Mouse (Mus musculus) B cell, adult 2 months (primary cell): ENCODE data around the gene Cyp2t4.

Source experiments
- DNase-seq, 2 experiments: peaks; one replicate each; pipeline ENCODE4 v3.0.0; 2022

The Cyp2t4 gene

GRCm38 (mm10) chr7:27162780-27163449, 9.4 kb downstream of the Cyp2t4 start:
- DNase-seq: no peak

DNA sequence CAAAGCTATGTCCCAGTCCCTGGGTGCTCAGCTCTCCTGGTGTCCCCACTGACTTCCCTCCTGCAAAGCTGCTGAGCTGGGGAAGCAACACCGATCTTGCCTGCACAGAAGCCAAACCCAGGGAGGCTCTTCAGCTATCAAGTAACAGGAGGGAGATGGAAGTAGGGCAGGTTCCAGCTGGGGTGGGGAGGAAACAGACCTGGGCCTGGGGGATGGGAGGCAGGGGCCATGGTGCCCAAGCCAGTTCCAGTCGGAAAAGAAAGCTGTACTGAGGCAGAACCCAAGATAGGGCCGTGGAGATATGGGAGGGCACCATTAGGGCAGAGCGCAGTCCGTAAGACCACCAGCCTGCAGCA, 9.9 kb downstream of the Cyp2t4 start:
- no peak for DNase-seq

- DNase-seq: no peak
These were observed 10.8 kb downstream of the Cyp2t4 start for GRCm38 (mm10) chr7:27164112-27164947.

DNA sequence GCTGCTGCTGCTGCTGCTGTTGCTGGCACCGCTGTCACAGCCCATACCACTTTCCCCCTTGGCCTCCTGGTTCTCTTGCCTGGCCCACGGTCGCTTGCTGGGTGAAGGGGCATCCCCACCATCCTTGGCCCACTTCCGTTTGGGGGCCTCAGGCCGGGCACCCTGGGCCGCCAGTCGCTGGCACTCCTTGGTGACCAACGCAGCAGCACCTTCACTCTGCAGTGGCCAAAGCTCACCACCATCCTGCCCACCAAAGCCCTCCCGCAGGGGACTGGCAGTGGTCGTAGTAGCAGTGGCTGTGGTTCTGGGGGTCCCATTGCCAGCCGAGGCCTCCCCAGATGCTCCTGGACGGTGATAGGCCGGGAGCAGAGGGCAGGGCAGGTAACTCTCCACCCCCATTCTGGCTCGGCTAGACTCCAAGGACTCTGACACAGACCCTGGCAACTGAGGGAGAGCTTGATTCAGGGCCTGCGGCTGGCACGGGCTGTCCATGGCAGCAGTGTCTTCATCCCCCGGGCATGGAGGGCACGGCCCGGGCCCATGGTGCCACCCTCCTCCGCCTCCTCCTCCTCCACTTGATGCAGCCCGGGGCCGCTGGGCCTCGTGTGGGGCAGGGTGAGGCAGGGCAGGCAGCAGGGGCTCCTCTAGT, 11.6 kb downstream of the Cyp2t4 start:
- no peak for DNase-seq

GRCm38 (mm10) chr7:27165696-27166095, 12.2 kb downstream of the Cyp2t4 start:
- no peak for DNase-seq

- peak; percentile 87 to 90 for DNase-seq
These were observed 12.7 kb downstream of the Cyp2t4 start for GRCm38 (mm10) chr7:27166229-27166613.

DNA sequence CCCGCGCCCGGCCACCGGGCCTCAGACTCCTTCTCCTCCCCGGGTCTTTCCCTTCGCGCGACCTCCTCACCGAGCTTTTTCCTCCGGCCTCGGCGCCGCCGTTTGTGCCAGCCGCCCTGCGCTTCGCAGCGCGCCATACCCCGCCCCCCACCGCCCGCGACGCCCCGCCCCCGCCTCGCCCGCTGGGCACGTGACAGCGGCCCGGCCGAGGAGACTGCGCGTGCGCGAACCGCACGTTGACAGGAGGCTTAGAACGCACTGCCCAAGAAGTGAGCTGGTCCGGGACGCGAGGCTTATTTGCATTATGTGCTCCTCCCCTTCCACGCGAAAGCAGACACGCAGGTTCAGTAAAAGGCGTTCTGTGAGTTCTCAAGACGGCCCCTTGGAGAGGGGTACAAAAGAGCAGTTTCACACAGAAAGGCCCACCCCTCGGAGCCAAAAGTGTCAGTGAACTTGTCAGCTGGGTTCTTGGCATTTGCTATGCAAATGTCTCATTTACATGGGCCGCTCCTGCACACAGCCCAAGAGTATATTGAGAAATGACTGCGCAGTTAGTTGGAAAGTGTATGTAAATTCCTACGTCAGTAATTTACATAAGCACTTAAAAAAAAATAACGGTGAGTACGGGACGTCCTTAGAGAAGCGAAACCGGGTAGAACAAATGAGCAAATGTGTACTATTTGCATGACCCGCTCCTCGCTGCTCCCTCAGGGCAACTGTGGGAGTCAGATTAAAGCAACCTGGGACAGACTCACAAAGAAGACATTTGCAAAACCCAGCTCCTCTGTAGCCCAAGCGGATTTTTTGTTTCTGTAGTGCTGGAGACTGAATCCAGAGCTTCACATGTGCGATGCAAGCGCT, 13.3 kb downstream of the Cyp2t4 start, which contains the start of gene Egln2:
Gene Egln2, minus strand, starts transcription at position 189 of the 861 bp plus-strand sequence.
- peak; percentile 94 to 96 for DNase-seq

DNA sequence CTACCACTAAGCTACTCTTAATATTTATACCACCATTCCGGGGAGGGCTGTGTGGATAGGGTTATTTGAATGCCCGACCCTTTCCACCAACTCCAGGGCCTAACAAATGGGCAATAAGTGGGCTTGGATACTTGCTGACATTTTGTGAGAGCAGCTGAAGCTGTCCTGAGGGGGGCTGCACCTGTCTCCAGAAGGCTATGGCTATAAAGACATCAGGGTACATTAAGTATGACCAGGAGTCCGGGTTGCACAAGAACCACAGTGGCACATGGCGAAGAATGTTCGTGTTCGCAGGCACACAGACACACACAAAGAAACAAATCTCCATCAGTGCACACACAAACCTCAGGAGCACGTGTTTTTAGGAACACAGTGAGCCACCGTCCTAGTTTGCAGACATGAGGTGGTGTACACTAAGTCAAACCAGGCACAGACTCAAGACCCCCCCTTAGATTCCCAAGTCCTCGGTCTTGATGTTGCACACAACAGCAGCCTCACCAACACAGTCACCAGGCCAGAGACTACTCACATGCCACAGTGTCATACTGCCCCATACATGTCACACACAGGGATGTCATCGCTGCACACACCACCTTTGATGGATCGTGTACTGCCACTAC, 14.1 kb downstream of the Cyp2t4 start:
- no peak for DNase-seq

GRCm38 (mm10) chr7:27168371-27168770, 14.9 kb downstream of the Cyp2t4 start:
- DNase-seq: no peak

DNA sequence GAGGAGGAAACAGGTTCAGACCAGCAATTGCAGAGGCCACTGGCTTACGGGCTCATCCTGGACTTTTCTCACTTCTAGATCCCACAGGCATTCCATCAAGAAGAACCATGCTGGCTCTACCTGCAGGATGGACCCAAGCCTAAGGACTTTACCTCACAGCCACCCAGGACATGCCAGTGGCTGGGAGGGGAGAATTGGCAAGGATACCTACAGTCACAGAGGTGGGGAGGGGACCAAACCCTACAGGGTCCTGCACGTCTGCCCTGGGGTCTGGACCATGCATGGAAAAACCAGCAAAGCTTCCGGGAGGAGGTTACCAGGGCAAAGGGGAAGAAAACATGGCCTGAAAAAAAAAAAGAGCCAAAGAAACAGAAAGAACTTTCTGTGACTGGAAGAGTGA, 17.5 kb downstream of the Cyp2t4 start:
- DNase-seq: no peak

- no peak for DNase-seq
These were observed 21.0 kb downstream of the Cyp2t4 start for GRCm38 (mm10) chr7:27174496-27174895.

DNA sequence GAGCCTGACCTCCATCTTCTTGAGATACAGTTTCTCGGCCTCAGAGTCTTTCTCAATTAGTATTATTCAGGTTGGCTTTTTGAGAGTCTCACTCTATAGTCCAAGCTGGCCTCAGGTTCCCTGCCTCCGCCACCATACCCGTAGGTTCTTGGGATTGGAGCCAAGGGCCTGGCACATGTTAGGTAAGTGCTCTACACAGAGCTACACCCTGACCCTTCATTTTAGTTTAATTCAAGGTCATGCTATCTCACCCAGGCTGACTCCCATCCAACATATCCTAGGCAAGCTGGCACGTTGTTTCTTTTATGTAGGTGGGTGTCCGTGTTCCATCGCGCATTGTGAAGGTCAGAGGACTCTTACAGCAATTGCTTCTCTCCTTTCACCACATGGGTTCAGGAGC, 21.4 kb downstream of the Cyp2t4 start:
- no peak for DNase-seq

DNA sequence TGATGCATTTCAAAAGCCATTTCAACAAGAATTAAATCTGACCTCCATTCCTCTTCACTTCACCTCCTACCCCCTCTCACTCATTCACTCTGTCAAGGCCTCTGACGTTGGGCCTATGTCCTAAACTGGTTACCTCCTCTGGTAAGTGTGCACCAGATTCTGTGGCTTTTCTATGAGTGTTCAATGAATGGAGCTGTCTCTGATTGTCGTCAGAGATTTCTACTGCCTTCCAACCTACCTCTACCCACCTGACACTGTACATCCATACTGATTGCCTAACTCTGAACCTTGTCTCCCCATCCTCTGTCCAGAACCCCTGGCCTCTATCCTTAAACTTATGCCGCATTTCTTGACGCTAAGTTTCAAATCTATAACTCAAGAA, 24.4 kb downstream of the Cyp2t4 start:
- no peak for DNase-seq

DNA sequence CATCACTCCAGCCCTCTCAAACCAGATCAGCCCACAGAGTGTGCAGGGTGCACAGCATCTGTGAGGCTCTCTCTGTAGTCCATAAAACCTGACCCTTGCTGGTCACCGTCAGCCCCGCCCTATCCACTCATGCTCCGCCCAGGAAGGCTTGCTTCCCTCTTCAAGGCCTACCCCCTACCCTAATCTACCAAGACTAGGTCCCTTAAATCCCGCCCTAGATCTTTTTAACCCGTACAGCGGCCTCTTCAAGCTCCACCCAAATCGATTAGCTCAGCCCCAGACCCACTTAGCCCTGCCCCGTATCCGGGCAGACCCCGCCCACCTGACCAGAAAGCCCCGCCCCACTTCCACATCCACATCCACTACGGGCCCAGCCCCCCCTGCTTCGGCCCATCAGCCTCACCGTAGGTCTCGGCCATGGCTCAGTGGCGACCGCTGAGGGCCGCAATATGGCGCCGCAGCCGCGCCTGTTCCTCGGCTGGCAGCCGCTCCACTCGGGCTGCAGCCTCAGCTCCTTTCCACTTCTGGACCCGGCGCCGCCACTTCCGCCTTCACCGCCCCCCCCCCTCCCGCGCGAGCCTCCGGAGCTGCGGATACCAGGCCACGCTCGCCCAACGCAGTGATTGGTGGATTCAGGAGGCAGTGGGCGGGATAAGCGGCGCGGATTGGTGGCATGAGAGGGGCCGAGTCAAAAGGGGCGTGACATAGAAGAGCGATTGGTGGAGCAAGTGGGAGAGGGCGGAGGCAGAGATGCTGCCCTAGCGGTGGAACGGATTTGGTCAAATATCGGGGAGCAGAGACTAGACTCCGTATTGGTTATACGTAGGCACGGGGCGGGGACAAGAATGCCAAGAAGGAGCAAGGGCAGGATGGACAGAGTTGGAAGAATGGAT, 25.1 kb downstream of the Cyp2t4 start, which contains the start of gene Rab4b:
Gene Rab4b, minus strand, starts transcription at position 573 of the 893 bp plus-strand sequence.
- peak; percentile 97 for DNase-seq

GRCm38 (mm10) chr7:27179217-27179918, 25.9 kb downstream of the Cyp2t4 start:
- DNase-seq: peak; percentile 31 to 34

- no peak for DNase-seq
These were observed 26.5 kb downstream of the Cyp2t4 start for GRCm38 (mm10) chr7:27180036-27180435.

GRCm38 (mm10) chr7:27180837-27181695, 27.6 kb downstream of the Cyp2t4 start, which contains the start of the genes Gm21983 and Mia:
Gm21983 (minus strand) TSS chr7:27181086.
Mia (minus strand) TSS chr7:27181157.
- no peak for DNase-seq

DNA sequence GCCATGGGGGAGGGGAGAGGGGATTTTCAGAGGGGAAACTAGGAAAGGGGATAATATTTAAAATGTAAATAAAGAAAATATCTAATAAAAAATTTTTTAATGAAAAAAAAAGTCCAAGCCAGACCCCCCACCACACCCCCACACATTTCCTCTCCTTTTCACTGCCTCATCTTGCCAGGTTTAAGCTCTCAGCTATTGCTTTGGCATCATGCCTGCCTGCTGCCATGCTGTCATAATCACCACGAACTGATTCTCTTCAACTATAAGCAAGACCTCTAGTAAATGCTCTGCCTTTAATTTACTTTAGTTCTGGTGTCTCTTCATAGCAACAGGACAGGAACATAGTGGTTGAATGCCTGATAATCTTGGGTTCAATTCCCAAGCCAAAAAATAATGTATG, 29.0 kb downstream of the Cyp2t4 start:
- no peak for DNase-seq

GRCm38 (mm10) chr7:27184964-27185363, 31.4 kb downstream of the Cyp2t4 start:
- peak; percentile 70 to 72 for DNase-seq
